Mouse (Mus musculus): ENCODE data around the gene Gm21103.
A peak's percentile ranks its signal among the peaks of the same experiment; 100 is the strongest.
"Not testable (repeated sequence)": the region's sequence is repeated elsewhere in the genome, so short reads cannot be mapped to it uniquely, and the experiment has no call there.

The Gm21103 gene

GRCm38 (mm10) chr14:6304743-6305142 lies at the start of gene Gm21103:
Gene Gm21103, minus strand, starts transcription at chr14:6304843.
- not testable (repeated sequence) for DNase-seq

GRCm38 (mm10) chr14:6343578-6343977 lies 38.9 kb upstream of the Gm21103 start, which contains the start of gene Gm3618:
Gene Gm3618, minus strand, starts transcription at chr14:6343678.
- DNase-seq = not testable (repeated sequence)

- peak; percentile 3 for DNase-seq
These were observed 17.5 kb downstream of the Gm21103 start, which contains the start of gene Gm3411 for GRCm38 (mm10) chr14:6286931-6287715. Gene Gm3411, minus strand, starts transcription at chr14:6287250.

Data from cerebellum, adult 9-10 months (tissue).